Mouse (Mus musculus): ENCODE measurements at regions not wholly inside any gene's neighbourhood (a gene's known extent, or its start where the extent isn't known, plus 50 kb on each side); places are given as distances from the start of the nearest gene placed in this dataset.

GRCm38 (mm10) chr10:66717909-66718308 lies 378.0 kb upstream of the Jmjd1c start:
- H3K4me3 ChIP-seq (ENCODE audit: insufficient read depth, low read depth, low read length), result no peak overlapping the region
- no peak overlapping the region for H3K27ac ChIP-seq (ENCODE audit: insufficient read depth, low read depth, low read length)
- TF ChIP-seq POLR2A (IDR thresholded peaks at IDR 0.05; ENCODE audit: insufficient read depth, low read depth, low read length) (no peak), CTCF (IDR thresholded peaks at IDR 0.05; ENCODE audit: insufficient read depth, low read depth, low read length) (no peak)
- 75% methylated on average over 7 of the region's 7 CpGs for WGBS
- no peaks in the 10 kb centered on the region for H3K4me1 ChIP-seq (ENCODE audit: control insufficient read depth, insufficient read depth, low read length)

GRCm38 (mm10) chr10:66719796-66720195 lies 376.1 kb upstream of the Jmjd1c start:
- WGBS, result 92% methylated on average over 11 of the region's 11 CpGs
- Histone ChIP-seq H3K27ac (ENCODE audit: insufficient read depth, low read depth, low read length) (no peak overlapping the region), H3K4me1 (ENCODE audit: control insufficient read depth, insufficient read depth, low read length) (no peaks in the 10 kb centered on the region), H3K4me3 (ENCODE audit: insufficient read depth, low read depth, low read length) (no peak overlapping the region)
- no peak for TF ChIP-seq CTCF (IDR thresholded peaks at IDR 0.05; ENCODE audit: insufficient read depth, low read depth, low read length)
- TF ChIP-seq POLR2A (IDR thresholded peaks at IDR 0.05; ENCODE audit: insufficient read depth, low read depth, low read length), result no peak

GRCm38 (mm10) chr10:66733631-66734030 lies 362.3 kb upstream of the Jmjd1c start:
- H3K27ac ChIP-seq (ENCODE audit: insufficient read depth, low read depth, low read length), result no peak overlapping the region
- H3K4me1 ChIP-seq (ENCODE audit: control insufficient read depth, insufficient read depth, low read length), result no peaks in the 10 kb centered on the region
- WGBS, result 93% methylated on average over 5 of the region's 5 CpGs
- no peak overlapping the region for H3K4me3 ChIP-seq (ENCODE audit: insufficient read depth, low read depth, low read length)
- no peak for TF ChIP-seq CTCF (IDR thresholded peaks at IDR 0.05; ENCODE audit: insufficient read depth, low read depth, low read length)
- TF ChIP-seq POLR2A (IDR thresholded peaks at IDR 0.05; ENCODE audit: insufficient read depth, low read depth, low read length), result no peak

- no peaks in the 10 kb centered on the region for H3K4me1 ChIP-seq (ENCODE audit: control insufficient read depth, insufficient read depth, low read length)
- H3K27ac ChIP-seq (ENCODE audit: insufficient read depth, low read depth, low read length), result no peak overlapping the region
- TF ChIP-seq CTCF (IDR thresholded peaks at IDR 0.05; ENCODE audit: insufficient read depth, low read depth, low read length), result no peak
- no peak for TF ChIP-seq POLR2A (IDR thresholded peaks at IDR 0.05; ENCODE audit: insufficient read depth, low read depth, low read length)
- WGBS, result 52% methylated on average over 5 of the region's 5 CpGs
- H3K4me3 ChIP-seq (ENCODE audit: insufficient read depth, low read depth, low read length), result no peak overlapping the region
Measured at GRCm38 (mm10) chr10:66734853-66735252, 361.1 kb upstream of the Jmjd1c start.

- no peaks in the 10 kb centered on the region for H3K4me1 ChIP-seq (ENCODE audit: control insufficient read depth, insufficient read depth, low read length)
- TF ChIP-seq CTCF (IDR thresholded peaks at IDR 0.05; ENCODE audit: insufficient read depth, low read depth, low read length) (no peak), POLR2A (IDR thresholded peaks at IDR 0.05; ENCODE audit: insufficient read depth, low read depth, low read length) (no peak)
- WGBS, result 71% methylated on average over 7 of the region's 7 CpGs
Measured at GRCm38 (mm10) chr10:66739017-66739416, 356.9 kb upstream of the Jmjd1c start.

GRCm38 (mm10) chr10:66741819-66742218 lies 354.1 kb upstream of the Jmjd1c start:
- Histone ChIP-seq H3K4me1 (ENCODE audit: control insufficient read depth, insufficient read depth, low read length) (no peaks in the 10 kb centered on the region), H3K27ac (ENCODE audit: insufficient read depth, low read depth, low read length) (no peak overlapping the region), H3K4me3 (ENCODE audit: insufficient read depth, low read depth, low read length) (no peak overlapping the region)
- WGBS, result 71% methylated on average over 3 of the region's 3 CpGs
- TF ChIP-seq POLR2A (IDR thresholded peaks at IDR 0.05; ENCODE audit: insufficient read depth, low read depth, low read length) (no peak), CTCF (IDR thresholded peaks at IDR 0.05; ENCODE audit: insufficient read depth, low read depth, low read length) (no peak)

More at GRCm38 (mm10) chr10:66739017-66739416, 356.9 kb upstream of the Jmjd1c start:
- Histone ChIP-seq H3K4me3 (ENCODE audit: insufficient read depth, low read depth, low read length) (no peak overlapping the region), H3K27ac (ENCODE audit: insufficient read depth, low read depth, low read length) (no peak overlapping the region)

GRCm38 (mm10) chr10:66743254-66743653 lies 352.7 kb upstream of the Jmjd1c start:
- H3K4me3 ChIP-seq (ENCODE audit: insufficient read depth, low read depth, low read length), result no peak overlapping the region
- TF ChIP-seq CTCF (IDR thresholded peaks at IDR 0.05; ENCODE audit: insufficient read depth, low read depth, low read length) (no peak), POLR2A (IDR thresholded peaks at IDR 0.05; ENCODE audit: insufficient read depth, low read depth, low read length) (no peak)
- no peaks in the 10 kb centered on the region for H3K4me1 ChIP-seq (ENCODE audit: control insufficient read depth, insufficient read depth, low read length)
- no peak overlapping the region for H3K27ac ChIP-seq (ENCODE audit: insufficient read depth, low read depth, low read length)
- WGBS, result 43% methylated on average over 6 of the region's 6 CpGs

- Histone ChIP-seq H3K4me3 (ENCODE audit: insufficient read depth, low read depth, low read length) (no peak overlapping the region), H3K27ac (ENCODE audit: insufficient read depth, low read depth, low read length) (no peak overlapping the region), H3K4me1 (ENCODE audit: control insufficient read depth, insufficient read depth, low read length) (no peaks in the 10 kb centered on the region)
- WGBS, result 96% methylated on average over 10 of the region's 10 CpGs
- no peak for TF ChIP-seq CTCF (IDR thresholded peaks at IDR 0.05; ENCODE audit: insufficient read depth, low read depth, low read length)
- no peak for TF ChIP-seq POLR2A (IDR thresholded peaks at IDR 0.05; ENCODE audit: insufficient read depth, low read depth, low read length)
Measured at GRCm38 (mm10) chr10:66745871-66746270, 350.1 kb upstream of the Jmjd1c start.

- no peak for TF ChIP-seq CTCF (IDR thresholded peaks at IDR 0.05; ENCODE audit: insufficient read depth, low read depth, low read length)
- TF ChIP-seq POLR2A (IDR thresholded peaks at IDR 0.05; ENCODE audit: insufficient read depth, low read depth, low read length), result no peak
- WGBS, result 65% methylated on average over 7 of the region's 7 CpGs
- Histone ChIP-seq H3K27ac (ENCODE audit: insufficient read depth, low read depth, low read length) (no peak overlapping the region), H3K4me3 (ENCODE audit: insufficient read depth, low read depth, low read length) (no peak overlapping the region), H3K4me1 (ENCODE audit: control insufficient read depth, insufficient read depth, low read length) (no peaks in the 10 kb centered on the region)
Measured at GRCm38 (mm10) chr10:66752237-66752810, 343.6 kb upstream of the Jmjd1c start.

GRCm38 (mm10) chr10:66756866-66757265 lies 339.1 kb upstream of the Jmjd1c start:
- Histone ChIP-seq H3K4me1 (ENCODE audit: control insufficient read depth, insufficient read depth, low read length) (no peaks in the 10 kb centered on the region), H3K4me3 (ENCODE audit: insufficient read depth, low read depth, low read length) (no peak overlapping the region), H3K27ac (ENCODE audit: insufficient read depth, low read depth, low read length) (no peak overlapping the region)
- TF ChIP-seq CTCF (IDR thresholded peaks at IDR 0.05; ENCODE audit: insufficient read depth, low read depth, low read length) (no peak), POLR2A (IDR thresholded peaks at IDR 0.05; ENCODE audit: insufficient read depth, low read depth, low read length) (no peak)
- WGBS, result 87% methylated on average over 4 of the region's 4 CpGs
